Mouse (Mus musculus): Measurements from ENCODE around the gene Espn.

GRCm38 (mm10) chr4:152155019-152155418 lies 2.8 kb upstream of the Espn start:
- TF ChIP-seq CTCF (conservative IDR thresholded peaks at IDR 0.05; ENCODE audit: insufficient read depth, insufficient read length, low read depth, low read length) (no peak), POLR2A (IDR thresholded peaks at IDR 0.05; ENCODE audit: low read depth, low read length) (no peak)

Measured in kidney, adult 2 months (tissue).